Mouse (Mus musculus) midbrain, embryonic 13.5 days (tissue): ENCODE measurements around the gene Gm27029. TPM values are rescaled to one million over a fixed set of nuclear protein-coding genes. Genes with fewer than 3 reads are reported as not detected.

Experiments used
- ATAC-seq: fragments of 200-750 bp; cut with Nextera tagmentation; 2 replicates; pipeline ENCODE4 v1.8.0; 2017; ENCODE audit warnings: mild to moderate bottlenecking, moderate TSS enrichment, moderate library complexity
- H3K27ac ChIP-seq: fragments of 300-500 bp; sonication (generic); 2 replicates; pipeline ENCODE4 v1.5.1; 2015; ENCODE audit warnings: inconsistent platforms, mild to moderate bottlenecking, moderate library complexity
- H3K27me3 ChIP-seq: fragments of 300-500 bp; sonication (generic); 2 replicates; pipeline ENCODE4 v1.6.1; 2015; ENCODE audit warnings: mild to moderate bottlenecking, inconsistent platforms
- H3K36me3 ChIP-seq: fragments of 300-500 bp; sonication (generic); 2 replicates; pipeline ENCODE4 v1.6.1; 2015; ENCODE audit warnings: mild to moderate bottlenecking, inconsistent platforms
- H3K4me1 ChIP-seq: fragments of 300-500 bp; sonication (generic); replicated peaks from 2 replicates; pipeline ENCODE4 v1.6.1; 2015; ENCODE audit warnings: inconsistent platforms
- H3K4me2 ChIP-seq: fragments of 300-500 bp; sonication (generic); replicated peaks from 2 replicates; pipeline ENCODE4 v1.6.1; 2015; ENCODE audit warnings: moderate library complexity, mild to moderate bottlenecking, inconsistent platforms
- H3K4me3 ChIP-seq: fragments of 300-500 bp; sonication (generic); replicated peaks from 2 replicates; pipeline ENCODE4 v1.5.1; 2015; ENCODE audit warnings: mild to moderate bottlenecking, inconsistent platforms
- H3K9ac ChIP-seq: fragments of 300-500 bp; sonication (generic); replicated peaks from 2 replicates; pipeline ENCODE4 v1.6.1; 2015; ENCODE audit warnings: mild to moderate bottlenecking, inconsistent platforms
- H3K9me3 ChIP-seq: fragments of 300-500 bp; sonication (generic); 2 replicates; pipeline ENCODE4 v1.6.1; 2016; ENCODE audit warnings: mild to moderate bottlenecking, inconsistent platforms
- WGBS: fragments of 180-500 bp; shearing (Covaris S2); methylation state at CpG from one replicate; pipeline ENCODE4 v1.1.7; 2015; 5-methylcytosine and 5-hydroxymethylcytosine counted together
- microRNA-seq: library from miRNA; unstranded; fragments of <30 nt; microRNA quantifications from one replicate; pipeline ENCODE4, GENCODE M21; 2016
- polyA plus RNA-seq: library from polyadenylated mRNA; unstranded; fragments of >200 nt; fragmentation: Nextera tagmentation; extraction: Ambion mirVana; gene quantifications from 2 replicates; pipeline ENCODE4 v1.2.1, GENCODE M21; 2015

The Gm27029 gene
- polyA plus RNA-seq, 1 experiment from 2014 or later = 6.6 TPM

GRCm38 (mm10) chr11:101357505-101358182 is 67.0 kb downstream of the Gm27029 start:
- WGBS = 88% methylated on average over 3 of the region's 3 CpGs
- Histone ChIP-seq H3K9ac (no peak overlapping the region), H3K4me3 (no peak overlapping the region), H3K9me3 (no peaks in the 10 kb centered on the region), H3K27me3 (no peaks in the 10 kb centered on the region), H3K4me2 (no peak overlapping the region), H3K36me3 (no peaks in the 10 kb centered on the region), H3K4me1 (no peaks in the 10 kb centered on the region), H3K27ac (no peak overlapping the region)
- no peak for ATAC-seq

Small RNA genes within 50 kb of the gene (microRNA-seq; reads per million reads assigned to microRNA genes)
- not detected for gene Mir6929

Other genes with a start within 250 kb of the Gm27029 start
- gene Ccr10, start 249.4 kb downstream of the Gm27029 start, polyA plus RNA-seq = 0.19 and 0.38 TPM in 2 replicates
- gene Ezh1, start 198.3 kb downstream of the Gm27029 start, polyA plus RNA-seq = 17.6 and 17.7 TPM in 2 replicates
- 64.4 and 65.7 TPM in 2 replicates for gene Ramp2, start 178.8 kb downstream of the Gm27029 start, polyA plus RNA-seq
- 110 and 111 TPM in 2 replicates for gene Vps25, start 171.1 kb downstream of the Gm27029 start, polyA plus RNA-seq
- gene Wnk4, start 164.2 kb downstream of the Gm27029 start, polyA plus RNA-seq = 7.2 and 7.5 TPM in 2 replicates
- 1.2 and 1.3 TPM in 2 replicates for gene Cntd1, start 145.8 kb downstream of the Gm27029 start, polyA plus RNA-seq
- 210 and 213 TPM in 2 replicates for gene Coa3, start 145.7 kb downstream of the Gm27029 start, polyA plus RNA-seq
- 178 and 194 TPM in 2 replicates for gene Becn1, start 122.5 kb downstream of the Gm27029 start, polyA plus RNA-seq
- gene Psme3, start 108.6 kb downstream of the Gm27029 start, polyA plus RNA-seq = 126 and 134 TPM in 2 replicates
- 2.4 and 2.5 TPM in 2 replicates for gene Aoc2, start 99.7 kb downstream of the Gm27029 start, polyA plus RNA-seq
- not detected in 2 replicates for gene Aoc3, start 94.2 kb downstream of the Gm27029 start, polyA plus RNA-seq
- gene G6pc, start 57.2 kb downstream of the Gm27029 start, polyA plus RNA-seq = not detected in 2 replicates
- 94.8 and 101 TPM in 2 replicates for gene Aarsd1, start 7.2 kb downstream of the Gm27029 start, polyA plus RNA-seq
- gene Rundc1, start 289 bp upstream of the Gm27029 start, polyA plus RNA-seq = 26.2 and 26.4 TPM in 2 replicates
- 2.0 and 2.6 TPM in 2 replicates for gene Ptges3l, start 537 bp upstream of the Gm27029 start, polyA plus RNA-seq
- 303 and 310 TPM in 2 replicates for gene Rpl27, start 17.5 kb upstream of the Gm27029 start, polyA plus RNA-seq
- gene Ifi35, start 23.6 kb upstream of the Gm27029 start, polyA plus RNA-seq = 2.2 and 2.3 TPM in 2 replicates
- 102 and 117 TPM in 2 replicates for gene Rnd2, start 40.2 kb upstream of the Gm27029 start, polyA plus RNA-seq
- gene Vat1, start 41.4 kb upstream of the Gm27029 start, polyA plus RNA-seq = 79.5 and 91.5 TPM in 2 replicates
- gene Brca1, start 127.2 kb upstream of the Gm27029 start, polyA plus RNA-seq = 4.7 and 5.3 TPM in 2 replicates
- gene Nbr1, start 127.4 kb upstream of the Gm27029 start, polyA plus RNA-seq = 113 and 116 TPM in 2 replicates
- 2.1 and 2.7 TPM in 2 replicates for gene Tmem106a, start 157.4 kb upstream of the Gm27029 start, polyA plus RNA-seq
- not detected in 2 replicates for gene Gm11634, start 174.5 kb upstream of the Gm27029 start, polyA plus RNA-seq
- 21.7 and 24.8 TPM in 2 replicates for gene Rdm1, start 202.4 kb upstream of the Gm27029 start, polyA plus RNA-seq
- 5.1 and 8.4 TPM in 2 replicates for gene Arl4d, start 240.7 kb upstream of the Gm27029 start, polyA plus RNA-seq